Mouse (Mus musculus): Measurements from ENCODE around the gene Itga2b. TPM values are rescaled to one million over a fixed set of nuclear protein-coding genes. Genes with fewer than 3 reads are reported as not detected.

Itga2b gene
- polyA plus RNA-seq, 1 experiment from 2014 or later: 4.4 TPM

- 91% methylated on average over 8 of the region's 8 CpGs for WGBS
- Histone ChIP-seq H3K9me3 (no peaks in the 10 kb centered on the region), H3K4me1 (peaks cover 35% of the 10 kb centered on the region), H3K9ac (no peak overlapping the region), H3K4me2 (replicated peaks) (no peak overlapping the region), H3K27ac (no peak overlapping the region), H3K27me3 (peaks cover 20% of the 10 kb centered on the region), H3K4me3 (no peak overlapping the region), H3K36me3 (peaks cover 81% of the 10 kb centered on the region)
- ATAC-seq (ENCODE audit: low FRiP score, low read depth): no peak
Measured at GRCm38 (mm10) chr11:102440255-102440654, 29.7 kb downstream of the Itga2b start.

- no peak for ATAC-seq (ENCODE audit: low FRiP score, low read depth)
- Histone ChIP-seq H3K4me3 (peak overlapping the region; percentile 44; the same call in 1 of the 2 replicates), H3K9ac (no peak overlapping the region), H3K9me3 (no peaks in the 10 kb centered on the region), H3K4me2 (replicated peaks) (no peak overlapping the region), H3K36me3 (peaks cover 88% of the 10 kb centered on the region), H3K27ac (no peak overlapping the region), H3K27me3 (peaks cover 20% of the 10 kb centered on the region), H3K4me1 (peaks cover 27% of the 10 kb centered on the region)
- 76% methylated on average over 14 of the region's 14 CpGs for WGBS
Measured at GRCm38 (mm10) chr11:102439093-102440082, 30.5 kb downstream of the Itga2b start.

GRCm38 (mm10) chr11:102438212-102439092, 31.5 kb downstream of the Itga2b start:
- H3K4me2 ChIP-seq (replicated peaks): peak overlapping the region; percentile 77
- H3K9me3 ChIP-seq: no peaks in the 10 kb centered on the region
- peak overlapping the region; percentile 67 for H3K9ac ChIP-seq
- peaks cover 89% of the 10 kb centered on the region for H3K36me3 ChIP-seq
- ATAC-seq (ENCODE audit: low FRiP score, low read depth): peak; percentile 16; the same call in 1 of the 2 replicates
- WGBS: 10% methylated on average over 77 of the region's 77 CpGs
- no peak overlapping the region for H3K27ac ChIP-seq
- peak overlapping the region; percentile 44 for H3K4me3 ChIP-seq
- H3K4me1 ChIP-seq: peaks cover 18% of the 10 kb centered on the region
- peaks cover 20% of the 10 kb centered on the region for H3K27me3 ChIP-seq

- Histone ChIP-seq H3K27ac (no peak overlapping the region), H3K9ac (peak overlapping the region; percentile 67)
Measured at GRCm38 (mm10) chr11:102437120-102438061, 32.5 kb downstream of the Itga2b start.

DNA sequence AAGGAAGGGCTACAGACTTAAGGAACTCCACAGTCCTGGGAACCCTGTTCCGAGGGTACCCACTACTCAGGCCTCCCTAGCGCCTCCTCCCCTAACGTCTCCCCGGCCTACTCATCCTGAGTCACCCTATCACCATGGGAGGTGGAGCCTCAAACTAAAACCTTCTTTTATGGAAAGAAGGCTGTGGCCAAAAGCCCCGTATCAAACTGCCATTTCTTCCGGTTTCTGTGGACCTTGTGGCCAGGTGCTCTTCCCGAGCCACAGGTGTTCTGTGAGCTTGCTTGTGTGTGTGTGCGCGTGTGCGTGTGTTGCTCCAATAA, 33.5 kb downstream of the Itga2b start:
- no peaks in the 10 kb centered on the region for H3K9me3 ChIP-seq
- ATAC-seq (ENCODE audit: low FRiP score, low read depth): no peak
- 78% methylated on average over 10 of the region's 10 CpGs for WGBS
- H3K36me3 ChIP-seq: peaks cover 75% of the 10 kb centered on the region
- H3K4me3 ChIP-seq: no peak overlapping the region
- H3K27me3 ChIP-seq: peaks cover 20% of the 10 kb centered on the region
- H3K27ac ChIP-seq: no peak overlapping the region
- H3K4me2 ChIP-seq (replicated peaks): no peak overlapping the region
- H3K9ac ChIP-seq: no peak overlapping the region
- H3K4me1 ChIP-seq: peaks cover 33% of the 10 kb centered on the region

More at GRCm38 (mm10) chr11:102437120-102438061, 32.5 kb downstream of the Itga2b start:
- no peaks in the 10 kb centered on the region for H3K9me3 ChIP-seq
- H3K4me2 ChIP-seq (replicated peaks): peak overlapping the region; percentile 77
- peaks cover 20% of the 10 kb centered on the region for H3K27me3 ChIP-seq
- WGBS: 7% methylated on average over 86 of the region's 87 CpGs
- H3K4me3 ChIP-seq: peak overlapping the region; percentile 44
- peaks cover 25% of the 10 kb centered on the region for H3K4me1 ChIP-seq
- H3K36me3 ChIP-seq: peaks cover 85% of the 10 kb centered on the region
- ATAC-seq (ENCODE audit: low FRiP score, low read depth): peak; percentile 21; the same call in 1 of the 2 replicates

DNA sequence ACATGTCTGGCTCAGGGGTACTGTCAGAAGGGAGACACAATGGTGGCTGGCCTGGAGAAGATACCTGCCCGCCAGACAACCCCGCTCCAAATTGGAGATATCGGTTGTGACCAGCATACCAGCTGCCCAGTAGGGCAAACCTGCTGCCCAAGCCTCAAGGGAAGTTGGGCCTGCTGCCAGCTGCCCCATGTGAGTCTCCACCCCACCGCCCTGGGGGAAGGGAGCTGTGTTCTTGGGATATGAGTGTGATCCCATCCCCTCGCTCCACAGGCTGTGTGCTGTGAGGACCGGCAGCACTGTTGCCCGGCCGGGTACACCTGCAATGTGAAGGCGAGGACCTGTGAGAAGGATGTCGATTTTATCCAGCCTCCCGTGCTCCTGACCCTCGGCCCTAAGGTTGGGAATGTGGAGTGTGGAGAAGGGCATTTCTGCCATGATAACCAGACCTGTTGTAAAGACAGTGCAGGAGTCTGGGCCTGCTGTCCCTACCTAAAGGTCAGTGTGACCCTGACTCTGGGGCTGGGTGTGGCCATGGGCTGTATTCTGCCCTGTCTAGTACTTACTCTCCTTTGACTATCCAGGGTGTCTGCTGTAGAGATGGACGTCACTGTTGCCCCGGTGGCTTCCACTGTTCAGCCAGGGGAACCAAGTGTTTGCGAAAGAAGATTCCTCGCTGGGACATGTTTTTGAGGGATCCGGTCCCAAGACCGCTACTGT, 34.0 kb downstream of the Itga2b start:
- no peak for ATAC-seq (ENCODE audit: low FRiP score, low read depth)
- WGBS: 91% methylated on average over 18 of the region's 18 CpGs
- Histone ChIP-seq H3K4me3 (no peak overlapping the region), H3K27me3 (peaks cover 20% of the 10 kb centered on the region), H3K9ac (no peak overlapping the region), H3K4me1 (peaks cover 37% of the 10 kb centered on the region), H3K36me3 (peaks cover 70% of the 10 kb centered on the region), H3K9me3 (no peaks in the 10 kb centered on the region), H3K27ac (no peak overlapping the region), H3K4me2 (replicated peaks) (no peak overlapping the region)

GRCm38 (mm10) chr11:102434816-102435705, 34.9 kb downstream of the Itga2b start:
- Histone ChIP-seq H3K27me3 (peaks cover 20% of the 10 kb centered on the region), H3K4me1 (peaks cover 37% of the 10 kb centered on the region), H3K36me3 (peaks cover 62% of the 10 kb centered on the region), H3K9ac (no peak overlapping the region), H3K9me3 (no peaks in the 10 kb centered on the region), H3K4me3 (no peak overlapping the region), H3K27ac (no peak overlapping the region), H3K4me2 (replicated peaks) (no peak overlapping the region)
- WGBS: 90% methylated on average over 11 of the region's 11 CpGs
- no peak for ATAC-seq (ENCODE audit: low FRiP score, low read depth)

DNA sequence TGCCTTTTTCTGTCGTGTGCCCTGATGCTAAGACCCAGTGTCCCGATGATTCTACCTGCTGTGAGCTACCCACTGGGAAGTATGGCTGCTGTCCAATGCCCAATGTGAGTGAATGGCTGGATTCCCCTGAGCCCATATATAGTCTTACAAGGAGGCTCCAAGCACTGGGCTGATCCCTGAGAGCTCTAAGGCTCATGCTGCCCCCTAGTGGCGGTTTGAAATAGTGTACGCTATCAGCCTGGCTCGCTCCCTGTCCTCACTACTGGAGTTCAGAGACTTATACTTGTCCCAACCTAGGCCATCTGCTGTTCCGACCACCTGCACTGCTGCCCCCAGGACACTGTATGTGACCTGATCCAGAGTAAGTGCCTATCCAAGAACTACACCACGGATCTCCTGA, 35.5 kb downstream of the Itga2b start:
- no peak overlapping the region for H3K9ac ChIP-seq
- H3K36me3 ChIP-seq: peaks cover 55% of the 10 kb centered on the region
- peaks cover 19% of the 10 kb centered on the region for H3K27me3 ChIP-seq
- H3K4me3 ChIP-seq: no peak overlapping the region
- no peak for ATAC-seq (ENCODE audit: low FRiP score, low read depth)
- no peak overlapping the region for H3K4me2 ChIP-seq (replicated peaks)
- H3K27ac ChIP-seq: no peak overlapping the region
- 13% methylated on average over 7 of the region's 7 CpGs for WGBS
- H3K9me3 ChIP-seq: no peaks in the 10 kb centered on the region
- peaks cover 43% of the 10 kb centered on the region for H3K4me1 ChIP-seq

- WGBS: 92% methylated on average over 7 of the region's 7 CpGs
- no peak overlapping the region for H3K9ac ChIP-seq
- H3K27ac ChIP-seq: no peak overlapping the region
- peaks cover 13% of the 10 kb centered on the region for H3K27me3 ChIP-seq
- H3K4me3 ChIP-seq: no peak overlapping the region
- no peaks in the 10 kb centered on the region for H3K9me3 ChIP-seq
- peaks cover 50% of the 10 kb centered on the region for H3K36me3 ChIP-seq
- peaks cover 45% of the 10 kb centered on the region for H3K4me1 ChIP-seq
- ATAC-seq (ENCODE audit: low FRiP score, low read depth): no peak
- H3K4me2 ChIP-seq (replicated peaks): no peak overlapping the region
Measured at GRCm38 (mm10) chr11:102433866-102434265, 36.1 kb downstream of the Itga2b start.

DNA sequence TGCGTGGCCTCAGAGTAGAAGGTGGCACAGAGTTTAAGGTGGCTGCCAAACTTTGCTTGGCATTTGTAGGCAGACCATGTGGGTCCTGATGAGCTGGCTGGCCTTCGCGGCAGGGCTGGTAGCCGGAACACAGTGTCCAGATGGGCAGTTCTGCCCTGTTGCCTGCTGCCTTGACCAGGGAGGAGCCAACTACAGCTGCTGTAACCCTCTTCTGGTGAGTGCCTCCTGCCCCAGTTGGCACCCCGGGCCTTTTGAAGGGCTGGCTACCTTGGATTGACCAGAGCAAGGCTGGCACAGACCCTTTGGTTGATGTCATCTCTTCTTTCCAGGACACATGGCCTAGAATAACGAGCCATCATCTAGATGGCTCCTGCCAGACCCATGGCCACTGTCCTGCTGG, 37.0 kb downstream of the Itga2b start:
- Histone ChIP-seq H3K4me1 (peaks cover 37% of the 10 kb centered on the region), H3K36me3 (peaks cover 41% of the 10 kb centered on the region), H3K9ac (no peak overlapping the region), H3K4me3 (no peak overlapping the region), H3K9me3 (no peaks in the 10 kb centered on the region), H3K27ac (no peak overlapping the region), H3K4me2 (replicated peaks) (no peak overlapping the region), H3K27me3 (peaks cover 6% of the 10 kb centered on the region)
- ATAC-seq (ENCODE audit: low FRiP score, low read depth): no peak
- 91% methylated on average over 6 of the region's 6 CpGs for WGBS
